Mouse (Mus musculus) forebrain, postnatal 0 days (tissue): Measurements from ENCODE around the gene Lgals3. TPM values are rescaled to one million over a fixed set of nuclear protein-coding genes. Genes with fewer than 3 reads are reported as not detected.

Source experiments
- ATAC-seq: fragments of 200-750 bp; cut with Nextera tagmentation; 2 replicates; pipeline ENCODE4 v1.8.0; 2017; ENCODE audit warnings: mild to moderate bottlenecking, moderate library complexity
- DNase-seq: peaks from one replicate; pipeline ENCODE4 v3.0.0-alpha.2; 2015
- H3K27ac ChIP-seq: fragments of 300-500 bp; sonication (generic); 2 replicates; pipeline ENCODE4 v1.5.1; 2014; ENCODE audit warnings: low read depth, mild to moderate bottlenecking, antibody characterized with exemption, low read length, moderate library complexity, mixed read lengths
- H3K27me3 ChIP-seq: fragments of 300-500 bp; sonication (generic); 2 replicates; pipeline ENCODE4 v1.6.1; 2014; ENCODE audit warnings: mild to moderate bottlenecking, low read length, mixed read lengths; ENCODE audit not compliant: insufficient read depth
- H3K36me3 ChIP-seq: fragments of 300-500 bp; sonication (generic); 2 replicates; pipeline ENCODE4 v1.6.1; 2014; ENCODE audit warnings: mild to moderate bottlenecking, moderate library complexity; ENCODE audit not compliant: insufficient read depth
- H3K4me1 ChIP-seq: fragments of 300-500 bp; sonication (generic); 2 replicates; pipeline ENCODE4 v1.6.1; 2014; ENCODE audit warnings: antibody characterized with exemption; ENCODE audit not compliant: insufficient read depth
- H3K4me2 ChIP-seq: fragments of 300-500 bp; sonication (generic); 2 replicates; pipeline ENCODE4 v1.6.1; 2014; ENCODE audit warnings: low read depth, mild to moderate bottlenecking, moderate library complexity
- H3K4me3 ChIP-seq: fragments of 300-500 bp; sonication (generic); 2 replicates; pipeline ENCODE4 v1.5.1; 2014; ENCODE audit warnings: low read depth, low read length, mixed read lengths
- H3K9ac ChIP-seq: fragments of 300-500 bp; sonication (generic); 2 replicates; pipeline ENCODE4 v1.6.1; 2014; ENCODE audit warnings: mild to moderate bottlenecking
- H3K9me3 ChIP-seq: fragments of 300-500 bp; sonication (generic); 2 replicates; pipeline ENCODE4 v1.6.1; 2016; ENCODE audit warnings: low read length
- CTCF ChIP-seq: sonication (generic); IDR thresholded peaks from 2 replicates; pipeline ENCODE4 v1.5.1; 2016; ENCODE audit warnings: antibody characterized with exemption, control low read depth, low read depth
- WGBS: fragments of 180-500 bp; shearing (Covaris S2); extraction: QIAGEN DNeasy Blood & Tissue Kit; methylation state at CpG from one replicate; pipeline ENCODE4 v1.1.7; 2014; 5-methylcytosine and 5-hydroxymethylcytosine counted together
- polyA plus RNA-seq: library from polyadenylated mRNA; unstranded; fragments of >200 nt; fragmentation: Nextera tagmentation; extraction: Ambion mirVana; gene quantifications from 2 replicates; pipeline ENCODE4 v1.2.1, GENCODE M21; 2015
- total RNA-seq: library from RNA; depleted of rRNA; stranded (reverse); fragments of >200 nt; gene quantifications from 2 replicates; pipeline ENCODE4 v1.2.3, GENCODE M21; 2014; rRNA removed

Gene Lgals3
- total and polyA plus RNA-seq, 2 experiments from 2014 or later = 2.1 to 9.0 TPM

DNA sequence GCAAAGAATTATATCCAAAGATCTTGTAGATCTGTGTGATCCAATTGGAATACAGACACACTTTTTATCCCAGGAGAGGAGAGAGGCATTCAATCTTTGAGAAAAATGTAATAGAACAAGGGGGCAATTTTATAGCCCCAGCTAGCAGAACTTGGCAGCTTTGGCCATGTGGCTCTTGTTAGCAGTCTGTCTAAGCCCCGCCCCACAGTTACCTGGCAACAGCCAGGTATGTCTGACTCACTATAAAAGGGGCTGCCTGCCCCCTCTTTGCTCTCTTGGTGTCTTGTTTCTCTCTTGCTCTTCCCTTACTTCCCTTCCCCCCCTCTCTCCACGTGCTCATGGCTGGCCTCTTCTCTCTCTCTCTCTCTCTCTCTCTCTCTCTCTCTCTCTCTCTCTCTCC, 54.1 kb downstream of the Lgals3 start:
- H3K4me1 ChIP-seq = no peaks in the 10 kb centered on the region
- H3K4me2 ChIP-seq = no peak overlapping the region
- no peak overlapping the region for H3K9ac ChIP-seq
- no peaks in the 10 kb centered on the region for H3K27me3 ChIP-seq
- no peak for ATAC-seq
- WGBS = 44% methylated on average over 2 of the region's 2 CpGs
- no peaks in the 10 kb centered on the region for H3K36me3 ChIP-seq
- H3K27ac ChIP-seq = no peak overlapping the region
- no peak overlapping the region for H3K4me3 ChIP-seq
- no peak for TF ChIP-seq CTCF
- H3K9me3 ChIP-seq = no peaks in the 10 kb centered on the region
- no peak for DNase-seq

DNA sequence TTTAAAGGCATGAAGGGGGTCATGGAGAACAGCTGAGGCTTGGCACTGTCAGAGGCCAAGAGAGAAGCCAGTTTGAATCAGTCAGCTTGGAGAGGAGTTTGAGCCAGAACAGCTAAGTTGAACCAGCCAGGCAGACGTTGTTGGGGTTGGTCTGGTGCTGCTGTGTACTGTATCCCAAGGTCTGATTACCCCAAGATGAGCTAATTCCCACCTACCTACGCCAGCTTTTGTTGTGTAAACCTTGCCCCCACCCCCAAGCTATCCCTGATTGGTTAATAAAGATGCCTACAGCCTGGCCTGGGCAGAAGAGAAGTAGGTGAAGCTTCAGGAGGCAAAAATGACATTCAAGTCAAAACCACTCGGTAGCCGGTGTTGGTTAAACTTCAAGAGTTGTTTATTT, 54.9 kb downstream of the Lgals3 start:
- 78% methylated on average over 4 of the region's 4 CpGs for WGBS
- no peaks in the 10 kb centered on the region for H3K36me3 ChIP-seq
- H3K4me2 ChIP-seq = no peak overlapping the region
- no peaks in the 10 kb centered on the region for H3K4me1 ChIP-seq
- no peak overlapping the region for H3K27ac ChIP-seq
- no peak for DNase-seq
- no peak for TF ChIP-seq CTCF
- H3K27me3 ChIP-seq = no peaks in the 10 kb centered on the region
- no peak overlapping the region for H3K4me3 ChIP-seq
- ATAC-seq = no peak
- H3K9ac ChIP-seq = no peak overlapping the region
- no peaks in the 10 kb centered on the region for H3K9me3 ChIP-seq

DNA sequence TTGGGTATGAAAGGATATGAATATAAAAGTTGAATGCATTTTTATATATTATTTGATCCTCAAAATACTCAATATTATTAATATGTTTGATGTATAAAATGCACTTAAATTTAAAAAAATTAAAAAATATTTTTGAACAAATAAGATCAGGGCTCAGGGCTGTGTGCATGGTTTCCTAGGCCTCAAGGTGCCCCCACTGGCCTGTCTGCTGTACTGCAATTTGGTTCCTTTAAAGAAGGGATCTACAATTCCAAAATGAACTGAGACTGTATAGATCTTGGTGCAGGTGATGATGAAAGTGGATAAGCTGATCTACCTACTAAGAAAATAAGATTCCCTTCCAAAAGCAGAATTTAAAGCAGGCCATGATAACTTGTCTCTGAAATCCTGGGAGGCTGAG, 65.4 kb downstream of the Lgals3 start:
- H3K36me3 ChIP-seq = no peaks in the 10 kb centered on the region
- H3K4me2 ChIP-seq = no peak overlapping the region
- H3K4me3 ChIP-seq = no peak overlapping the region
- DNase-seq = no peak
- H3K27me3 ChIP-seq = no peaks in the 10 kb centered on the region
- H3K4me1 ChIP-seq = no peaks in the 10 kb centered on the region
- TF ChIP-seq CTCF = peak; percentile 44
- no peak overlapping the region for H3K9ac ChIP-seq
- no peaks in the 10 kb centered on the region for H3K9me3 ChIP-seq
- H3K27ac ChIP-seq = no peak overlapping the region
- no peak for ATAC-seq

Other genes with a start within 250 kb of the Lgals3 start
- gene Gch1, start 178.3 kb upstream of the Lgals3 start, total RNA-seq = 3.7 and 3.8 TPM in 2 replicates
- 1.5 and 1.7 TPM in 2 replicates for gene Gch1, start 178.3 kb upstream of the Lgals3 start, polyA plus RNA-seq
- gene Wdhd1, start 90.9 kb upstream of the Lgals3 start, total RNA-seq = 6.9 and 9.1 TPM in 2 replicates
- 3.4 and 5.3 TPM in 2 replicates for gene Wdhd1, start 90.9 kb upstream of the Lgals3 start, polyA plus RNA-seq
- gene Socs4, start 90.8 kb upstream of the Lgals3 start, total RNA-seq = 5.8 and 8.2 TPM in 2 replicates
- 2.3 and 2.4 TPM in 2 replicates for gene Socs4, start 90.8 kb upstream of the Lgals3 start, polyA plus RNA-seq
- 41.2 and 60.4 TPM in 2 replicates for gene Mapk1ip1l, start 69.5 kb upstream of the Lgals3 start, total RNA-seq
- 24.4 and 36.7 TPM in 2 replicates for gene Mapk1ip1l, start 69.5 kb upstream of the Lgals3 start, polyA plus RNA-seq
- gene Dlgap5, start 50.7 kb downstream of the Lgals3 start, total RNA-seq = 2.3 and 9.4 TPM in 2 replicates
- gene Dlgap5, start 50.7 kb downstream of the Lgals3 start, polyA plus RNA-seq = 2.9 and 3.3 TPM in 2 replicates
- gene Fbxo34, start 82.7 kb downstream of the Lgals3 start, total RNA-seq = 18.9 and 20.0 TPM in 2 replicates
- gene Fbxo34, start 82.7 kb downstream of the Lgals3 start, polyA plus RNA-seq = 23.0 and 33.8 TPM in 2 replicates
- 8.1 and 10.1 TPM in 2 replicates for gene Atg14, start 202.9 kb downstream of the Lgals3 start, total RNA-seq
- gene Atg14, start 202.9 kb downstream of the Lgals3 start, polyA plus RNA-seq = 22.0 and 31.7 TPM in 2 replicates